Mouse (Mus musculus) lung, postnatal 0 days (tissue): Measurements from ENCODE around the gene E2f6.

Source experiments
- CTCF ChIP-seq: IDR thresholded peaks from 2 replicates; pipeline ENCODE4 v1.5.1; 2016; ENCODE audit warnings: antibody characterized with exemption, mild to moderate bottlenecking
- EP300 ChIP-seq: IDR thresholded peaks from 2 replicates; pipeline ENCODE4 v1.6.1; 2016; ENCODE audit warnings: antibody characterized with exemption, mild to moderate bottlenecking, control low read depth

DNA sequence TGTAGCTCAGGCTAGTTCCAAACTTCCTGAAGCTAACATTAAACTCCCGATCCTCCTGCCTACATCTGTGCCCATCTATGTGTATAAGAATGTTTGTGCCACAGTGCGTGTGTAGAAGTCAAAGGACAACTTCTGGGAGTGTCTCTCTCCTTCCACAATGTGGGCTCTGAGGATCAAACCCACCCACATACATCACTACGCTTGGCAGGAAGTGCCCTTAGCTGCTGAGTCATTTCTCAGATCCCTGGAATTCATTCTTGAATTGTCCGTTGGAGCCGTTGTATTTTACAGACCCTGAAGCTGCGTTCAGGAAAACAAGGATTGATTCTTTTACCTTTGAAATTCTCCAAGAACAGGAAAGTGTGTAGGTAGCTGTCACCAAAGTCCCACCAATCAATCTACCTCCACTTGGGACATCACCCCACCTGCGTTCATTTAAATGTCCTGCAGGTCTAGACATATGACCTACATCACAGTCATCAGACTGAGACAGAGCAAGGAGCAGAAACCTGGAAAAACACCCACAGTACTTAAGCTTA lies 62.2 kb downstream of the E2f6 start:
- TF ChIP-seq CTCF (no peak), EP300 (no peak)
